ENCODE assay signal across 7 mouse cellular contexts in the genomic region with DNA sequence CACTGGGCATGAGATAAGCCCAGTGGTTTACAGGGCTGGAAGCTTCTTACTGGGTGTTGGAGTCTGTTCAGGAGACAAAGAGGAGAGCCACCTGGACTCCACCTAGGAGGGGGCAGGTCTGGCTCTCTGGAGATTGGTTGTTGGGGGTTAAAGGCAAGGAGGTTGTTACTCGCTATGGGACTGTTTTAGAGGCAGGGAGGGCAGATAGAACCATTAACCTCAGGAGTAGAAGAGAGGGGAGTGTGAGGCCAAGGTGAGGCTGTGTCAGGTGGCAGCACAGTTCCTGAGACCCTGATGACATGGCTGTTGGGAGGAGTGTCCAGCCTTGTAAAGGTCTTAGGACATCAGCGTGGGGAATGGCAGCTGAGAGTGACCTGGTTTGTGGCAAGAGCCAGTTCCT. TPM values are rescaled to one million over a fixed set of nuclear protein-coding genes. Genes with fewer than 3 reads are reported as not detected.
A peak's percentile ranks its signal among the peaks of the same experiment; 100 is the strongest.
DNase-seq lines count a peak whose midpoint lies in the region; ATAC-seq lines count a peak whose summit lies in the region.

No protein-coding gene starts in this region.

- DNase-seq in kidney, adult 8-10 months, result no peak
- DNase-seq in forebrain, embryonic 10.5 days (ENCODE audit: extremely low spot score, low spot score), result no peak
- DNase-seq in B cell, adult 2 months, result no peak
- DNase-seq in Muller cell, postnatal 12 days (ENCODE audit: inconsistent ontology term), result no peak

- H3K36me3 ChIP-seq in kidney, embryonic 15.5 days, result peaks cover 45% of the 10 kb centered on the region
- peaks cover 50% of the 10 kb centered on the region for H3K36me3 ChIP-seq in forebrain, embryonic 10.5 days (replicated peaks)
- H3K36me3 ChIP-seq in hindbrain, embryonic 15.5 days, result peaks cover 42% of the 10 kb centered on the region
- peaks cover 43% of the 10 kb centered on the region for H3K36me3 ChIP-seq in midbrain, embryonic 15.5 days (replicated peaks)

- H3K9ac ChIP-seq in kidney, embryonic 15.5 days, result peak overlapping the region; percentile 85
- H3K9ac ChIP-seq in hindbrain, embryonic 15.5 days, result peak overlapping the region; percentile 73
- H3K9ac ChIP-seq in midbrain, embryonic 15.5 days, result peak overlapping the region; percentile 74

- ATAC-seq in kidney, embryonic 15.5 days (replicated peaks; ENCODE audit: low FRiP score), result no peak
- no peak for ATAC-seq in hindbrain, embryonic 15.5 days (ENCODE audit: low FRiP score, low read depth)
- ATAC-seq in midbrain, embryonic 15.5 days (replicated peaks), result no peak

- H3K4me3 ChIP-seq in kidney, embryonic 15.5 days (replicated peaks), result peak overlapping the region; percentile 83
- peak overlapping the region; percentile 90 for H3K4me3 ChIP-seq in forebrain, embryonic 10.5 days
- peak overlapping the region; percentile 82 for H3K4me3 ChIP-seq in hindbrain, embryonic 15.5 days
- H3K4me3 ChIP-seq in midbrain, embryonic 15.5 days, result peak overlapping the region; percentile 83

- H3K9me3 ChIP-seq in kidney, embryonic 15.5 days (replicated peaks), result no peaks in the 10 kb centered on the region
- peaks cover 3% of the 10 kb centered on the region; the same call in 1 of the 2 replicates for H3K9me3 ChIP-seq in forebrain, embryonic 10.5 days
- no peaks in the 10 kb centered on the region for H3K9me3 ChIP-seq in hindbrain, embryonic 15.5 days
- H3K9me3 ChIP-seq in midbrain, embryonic 15.5 days, result no peaks in the 10 kb centered on the region

- H3K4me2 ChIP-seq in kidney, embryonic 15.5 days, result peak overlapping the region; percentile 90
- H3K4me2 ChIP-seq in hindbrain, embryonic 15.5 days, result peak overlapping the region; percentile 69
- H3K4me2 ChIP-seq in midbrain, embryonic 15.5 days, result peak overlapping the region; percentile 90

- H3K27ac ChIP-seq in kidney, embryonic 15.5 days, result peak overlapping the region; percentile 100
- H3K27ac ChIP-seq in forebrain, embryonic 10.5 days, result peak overlapping the region; percentile 98
- peak overlapping the region; percentile 99 for H3K27ac ChIP-seq in hindbrain, embryonic 15.5 days (replicated peaks)
- peak overlapping the region; percentile 99 for H3K27ac ChIP-seq in midbrain, embryonic 15.5 days

- no peaks in the 10 kb centered on the region for H3K27me3 ChIP-seq in kidney, embryonic 15.5 days
- no peaks in the 10 kb centered on the region for H3K27me3 ChIP-seq in forebrain, embryonic 10.5 days (ENCODE audit: poor library complexity, severe bottlenecking)
- no peaks in the 10 kb centered on the region for H3K27me3 ChIP-seq in hindbrain, embryonic 15.5 days
- no peaks in the 10 kb centered on the region for H3K27me3 ChIP-seq in midbrain, embryonic 15.5 days (replicated peaks)

- peaks cover 50% of the 10 kb centered on the region for H3K4me1 ChIP-seq in kidney, embryonic 15.5 days
- peaks cover 60% of the 10 kb centered on the region for H3K4me1 ChIP-seq in forebrain, embryonic 10.5 days
- peaks cover 54% of the 10 kb centered on the region for H3K4me1 ChIP-seq in hindbrain, embryonic 15.5 days (replicated peaks)
- H3K4me1 ChIP-seq in midbrain, embryonic 15.5 days, result peaks cover 48% of the 10 kb centered on the region

- 34% methylated on average over 2 of the region's 2 CpGs for WGBS in kidney, embryonic 15.5 days
- WGBS in forebrain, embryonic 10.5 days, result 86% methylated on average over 2 of the region's 2 CpGs
- 66% methylated on average over 2 of the region's 2 CpGs for WGBS in hindbrain, embryonic 15.5 days
- 77% methylated on average over 2 of the region's 2 CpGs for WGBS in midbrain, embryonic 15.5 days

RNA-seq across cellular contexts. Expression of gene Pafah1b3, which starts 13.6 kb away (rescaled TPM):
- 181 and 191 TPM in 2 replicates for polyA plus RNA-seq in kidney, embryonic 15.5 days (2015; fragmentation: Nextera tagmentation; extraction: Ambion mirVana)
- polyA plus RNA-seq in forebrain, embryonic 10.5 days (2016; fragmentation: Nextera tagmentation; extraction: Ambion mirVana), result 246 and 257 TPM in 2 replicates
- polyA plus RNA-seq in hindbrain, embryonic 15.5 days (2015; fragmentation: Nextera tagmentation; extraction: Ambion mirVana), result 558 and 579 TPM in 2 replicates
- 671 and 679 TPM in 2 replicates for polyA plus RNA-seq in midbrain, embryonic 15.5 days (2015; fragmentation: Nextera tagmentation; extraction: Ambion mirVana)

RNA-seq across cellular contexts. Expression of gene Cic, which starts 16.7 kb away (rescaled TPM):
- polyA plus RNA-seq in kidney, embryonic 15.5 days (2015; fragmentation: Nextera tagmentation; extraction: Ambion mirVana), result 28.2 and 32.4 TPM in 2 replicates
- polyA plus RNA-seq in forebrain, embryonic 10.5 days (2016; fragmentation: Nextera tagmentation; extraction: Ambion mirVana), result 19.4 and 20.6 TPM in 2 replicates
- 32.5 and 38.5 TPM in 2 replicates for polyA plus RNA-seq in hindbrain, embryonic 15.5 days (2015; fragmentation: Nextera tagmentation; extraction: Ambion mirVana)
- 42.1 and 45.9 TPM in 2 replicates for polyA plus RNA-seq in midbrain, embryonic 15.5 days (2015; fragmentation: Nextera tagmentation; extraction: Ambion mirVana)

RNA-seq across cellular contexts. Expression of gene Prr19, which starts 17.0 kb away (rescaled TPM):
- 0.90 and 1.0 TPM in 2 replicates for polyA plus RNA-seq in kidney, embryonic 15.5 days (2015; fragmentation: Nextera tagmentation; extraction: Ambion mirVana)
- 1.4 and 1.7 TPM in 2 replicates for polyA plus RNA-seq in forebrain, embryonic 10.5 days (2016; fragmentation: Nextera tagmentation; extraction: Ambion mirVana)
- 3.5 and 4.6 TPM in 2 replicates for polyA plus RNA-seq in hindbrain, embryonic 15.5 days (2015; fragmentation: Nextera tagmentation; extraction: Ambion mirVana)
- polyA plus RNA-seq in midbrain, embryonic 15.5 days (2015; fragmentation: Nextera tagmentation; extraction: Ambion mirVana), result 3.7 and 4.5 TPM in 2 replicates

RNA-seq across cellular contexts. Expression of gene Tmem145, which starts 21.7 kb away (rescaled TPM):
- 0.68 and 0.87 TPM in 2 replicates for polyA plus RNA-seq in kidney, embryonic 15.5 days (2015; fragmentation: Nextera tagmentation; extraction: Ambion mirVana)
- polyA plus RNA-seq in forebrain, embryonic 10.5 days (2016; fragmentation: Nextera tagmentation; extraction: Ambion mirVana), result 1.3 and 1.8 TPM in 2 replicates
- 84.1 and 101 TPM in 2 replicates for polyA plus RNA-seq in hindbrain, embryonic 15.5 days (2015; fragmentation: Nextera tagmentation; extraction: Ambion mirVana)
- polyA plus RNA-seq in midbrain, embryonic 15.5 days (2015; fragmentation: Nextera tagmentation; extraction: Ambion mirVana), result 94.8 and 102 TPM in 2 replicates

RNA-seq across cellular contexts. Expression of gene Megf8, which starts 32.8 kb away (rescaled TPM):
- polyA plus RNA-seq in kidney, embryonic 15.5 days (2015; fragmentation: Nextera tagmentation; extraction: Ambion mirVana), result 13.3 and 16.4 TPM in 2 replicates
- polyA plus RNA-seq in forebrain, embryonic 10.5 days (2016; fragmentation: Nextera tagmentation; extraction: Ambion mirVana), result 15.2 and 16.6 TPM in 2 replicates
- 23.9 and 25.1 TPM in 2 replicates for polyA plus RNA-seq in hindbrain, embryonic 15.5 days (2015; fragmentation: Nextera tagmentation; extraction: Ambion mirVana)
- 27.0 and 27.4 TPM in 2 replicates for polyA plus RNA-seq in midbrain, embryonic 15.5 days (2015; fragmentation: Nextera tagmentation; extraction: Ambion mirVana)
